Mouse (Mus musculus) layer of hippocampus, adult 8-10 months (tissue): ENCODE results near the gene Mapkbp1. TPM values are rescaled to one million over a fixed set of nuclear protein-coding genes. Genes with fewer than 3 reads are reported as not detected.
A peak's percentile ranks its signal among the peaks of the same experiment; 100 is the strongest.

Experiments used
- DNase-seq, 2 experiments: peaks; one replicate each; pipeline ENCODE4 v3.0.0; 2022; ENCODE audit warnings: low spot score in 2 of 2
- total RNA-seq, 4 experiments: library from RNA; stranded (reverse); gene quantifications; 2 replicates each; pipeline ENCODE4 v1.2.4; 2022

Gene Mapkbp1
- total RNA-seq = 10 to 100 TPM; 38.0 to 56.3 (median 47.2) TPM

DNA sequence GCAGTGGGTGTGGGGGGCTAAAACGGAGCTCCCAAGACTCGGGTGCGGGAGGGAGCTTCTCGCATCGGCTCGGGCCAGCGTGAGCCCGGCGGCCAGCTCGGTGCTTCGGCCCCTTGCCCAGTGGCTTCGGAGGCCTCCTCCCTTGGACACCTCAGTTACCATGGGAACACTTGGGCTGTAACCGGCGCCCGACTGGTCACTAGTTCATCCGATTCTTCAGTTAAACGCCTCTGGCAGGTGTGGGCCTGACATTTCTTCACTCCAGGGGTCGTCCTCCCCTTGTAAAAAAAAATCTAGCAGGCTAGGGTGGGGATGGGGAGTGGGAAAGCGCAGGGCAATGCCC is at the start of gene Mapkbp1:
Mapkbp1 (plus strand) TSS at position 163 of the 343 bp plus-strand sequence.
- no peak for DNase-seq

DNA sequence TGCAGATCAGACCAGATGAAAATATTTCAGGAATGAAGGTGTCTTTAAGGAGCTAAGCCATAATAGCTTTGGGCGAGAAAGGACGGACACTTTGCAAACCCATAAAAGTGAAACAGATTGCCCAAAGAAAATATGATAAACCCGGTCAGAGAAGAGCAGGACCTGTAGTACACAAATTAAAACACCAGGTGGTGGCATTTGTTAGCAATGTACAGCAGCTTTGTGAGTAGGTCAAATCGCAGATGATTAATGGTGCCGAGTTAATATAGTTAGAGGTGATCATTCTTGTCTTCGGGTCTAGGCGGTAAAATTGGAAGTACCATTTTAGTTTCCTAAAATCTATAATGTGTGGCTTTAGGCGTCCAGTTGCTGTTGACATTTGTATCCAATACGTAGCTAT is 1.9 kb upstream of the Mapkbp1 start:
- no peak for DNase-seq

DNA sequence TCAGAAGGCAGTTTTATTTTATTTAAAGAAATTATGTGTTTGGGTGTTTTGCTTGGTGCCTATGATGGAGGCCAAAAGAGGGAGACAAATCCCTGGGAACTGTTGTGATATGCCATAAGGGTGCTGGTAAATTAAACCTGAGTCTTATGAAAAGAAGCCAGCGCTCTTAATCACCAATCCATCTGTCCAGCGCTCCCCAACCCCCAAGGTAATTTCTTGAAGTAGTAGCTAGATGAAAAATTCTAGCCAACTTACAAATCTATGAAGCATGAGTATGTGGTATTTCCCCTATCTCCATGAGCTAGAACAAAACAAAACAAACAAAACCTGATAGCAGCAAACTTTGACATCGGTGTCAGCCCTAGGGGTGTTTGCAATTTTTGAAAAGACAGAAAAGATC is 1.2 kb upstream of the Mapkbp1 start:
- no peak for DNase-seq

DNA sequence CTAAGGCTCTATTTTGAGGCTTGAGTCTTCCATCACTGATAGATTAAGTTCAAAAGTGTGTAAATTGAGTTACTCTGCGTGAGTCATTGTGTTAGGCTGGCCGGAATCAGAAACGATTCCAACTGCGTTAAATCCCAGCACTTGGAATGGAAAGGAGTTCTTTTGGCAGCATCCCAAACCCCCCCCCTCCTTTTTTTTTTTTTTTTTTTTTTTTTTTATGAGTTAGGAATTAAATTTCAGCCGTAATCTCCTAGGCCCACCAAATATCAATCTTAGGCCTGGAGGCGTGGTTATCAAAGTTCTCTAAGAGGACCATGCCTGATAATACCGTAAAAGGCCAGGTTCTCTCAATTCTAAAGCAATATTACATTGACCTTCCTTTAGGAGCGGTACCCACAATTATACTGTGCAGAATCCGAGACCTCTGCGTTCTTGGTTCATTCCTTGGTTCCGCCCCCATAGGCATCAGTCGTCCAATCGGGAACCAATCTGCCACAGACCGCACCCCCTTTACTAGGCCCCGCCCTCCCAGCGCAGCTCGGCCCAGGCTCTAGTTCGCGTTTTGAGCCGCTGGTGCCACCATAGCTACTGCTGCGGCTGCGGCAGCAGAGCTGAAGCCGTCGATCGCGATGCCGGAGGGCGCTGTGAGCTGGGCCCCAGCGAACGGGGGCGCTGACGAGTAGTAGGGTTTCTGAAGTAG is 512 bp upstream of the Mapkbp1 start:
- DNase-seq = peak; percentile 93 to 95

DNA sequence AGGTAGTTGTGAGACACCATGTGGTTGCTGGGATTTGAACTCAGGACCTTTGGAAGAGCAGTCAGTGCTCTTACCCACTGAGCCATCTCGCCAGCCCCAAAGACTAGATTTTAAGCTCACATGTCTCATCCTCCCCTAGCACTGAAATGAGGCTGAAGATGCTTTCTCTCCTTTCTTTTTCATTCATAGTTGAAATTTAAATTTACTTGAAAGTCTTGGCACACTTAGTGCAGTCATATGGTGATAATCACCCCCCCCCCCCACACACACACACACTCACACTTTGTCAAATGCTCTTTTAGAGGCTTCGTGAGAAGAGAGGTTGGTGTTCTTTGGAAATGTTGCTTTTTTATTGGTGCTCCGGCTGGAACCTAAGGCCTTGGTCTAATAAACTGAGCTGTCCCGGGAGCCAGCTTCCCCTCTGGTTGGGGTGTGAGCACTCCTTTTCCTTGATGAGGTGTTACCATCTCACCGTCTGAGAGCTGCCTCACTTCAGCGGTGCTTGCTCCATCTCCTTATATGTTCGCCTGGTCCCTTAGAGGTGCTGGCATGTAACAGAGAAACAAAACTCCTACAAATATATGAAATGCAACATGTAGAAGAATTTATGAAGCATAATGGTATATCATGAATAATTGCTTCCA is 8.0 kb downstream of the Mapkbp1 start:
- DNase-seq = no peak

DNA sequence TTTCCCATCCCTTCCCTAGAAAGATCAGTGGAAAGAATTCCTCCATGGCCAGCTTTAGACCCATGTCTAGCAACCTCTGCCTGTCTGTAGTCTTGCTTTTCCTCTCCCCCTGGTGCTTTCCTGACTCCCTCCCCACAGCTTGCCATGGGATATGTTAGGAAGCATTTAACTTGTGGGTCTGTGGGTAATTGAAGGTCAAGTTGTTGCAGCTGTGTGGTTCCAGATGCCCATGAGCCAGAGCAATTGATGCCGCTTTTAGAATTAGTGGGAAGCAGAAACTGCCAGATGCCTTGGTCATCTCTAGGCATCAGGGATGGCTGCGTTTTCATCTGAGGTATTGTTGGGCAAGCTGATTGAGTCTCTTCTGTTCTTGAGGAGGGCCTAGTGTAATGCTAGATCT is 9.1 kb downstream of the Mapkbp1 start:
- no peak for DNase-seq

DNA sequence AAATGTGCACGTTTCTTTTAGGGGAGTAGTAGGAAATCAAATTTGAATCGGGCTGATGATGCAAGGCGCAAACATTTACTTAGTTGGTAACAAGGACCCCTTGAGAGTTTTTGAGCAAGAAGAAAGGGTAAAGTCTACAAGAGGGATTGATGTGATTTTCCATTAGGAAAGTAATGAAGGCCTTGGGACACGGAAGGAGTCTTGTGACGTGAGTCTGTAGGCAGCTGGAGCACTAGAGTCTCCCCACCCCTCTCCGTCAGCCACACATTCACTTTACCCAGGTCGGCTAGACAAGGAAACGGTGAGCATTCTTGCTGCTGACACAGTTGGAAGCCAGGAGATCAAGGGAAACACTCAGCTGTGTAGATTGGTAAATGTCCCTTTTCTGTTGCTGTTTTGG is 13.4 kb downstream of the Mapkbp1 start:
- no peak for DNase-seq

DNA sequence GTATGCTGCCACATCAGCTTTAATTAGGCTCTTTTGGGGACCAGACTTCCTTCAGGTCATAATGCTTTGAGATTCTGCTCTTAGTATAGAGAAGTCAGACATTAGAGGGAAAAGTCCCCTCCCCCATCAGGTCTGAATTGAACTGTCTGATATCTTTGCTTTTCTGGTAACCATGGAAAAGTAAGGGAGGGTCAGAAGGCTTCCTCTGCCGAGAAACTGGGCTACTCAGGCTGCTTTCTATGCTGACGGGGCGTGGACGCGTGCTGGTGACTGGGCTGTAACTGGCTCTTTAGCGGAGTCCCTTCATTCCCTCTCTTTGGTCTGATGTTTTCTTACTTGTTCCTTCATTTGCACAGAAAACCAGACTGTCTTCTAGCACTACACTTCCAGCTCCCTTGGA is 13.9 kb downstream of the Mapkbp1 start:
- no peak for DNase-seq

DNA sequence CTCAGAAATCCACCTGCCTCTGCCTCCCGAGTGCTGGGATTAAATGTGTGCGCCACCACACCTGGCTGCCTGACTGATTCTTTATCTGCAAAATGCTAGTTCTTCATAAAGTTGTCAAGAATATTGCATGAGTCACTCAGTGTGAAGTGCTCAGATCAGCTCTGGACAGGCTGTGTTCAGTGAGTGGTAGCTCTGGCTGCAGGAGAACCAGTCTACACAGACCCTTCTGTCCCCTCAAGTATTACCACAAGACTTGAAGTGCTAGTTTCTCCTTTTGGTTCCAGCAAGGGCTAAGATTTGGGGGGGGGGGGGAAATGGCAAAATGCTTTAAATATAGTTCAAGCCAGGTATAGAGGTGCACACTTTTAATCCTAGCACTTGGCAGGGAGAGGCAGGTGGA is 14.9 kb downstream of the Mapkbp1 start:
- no peak for DNase-seq

DNA sequence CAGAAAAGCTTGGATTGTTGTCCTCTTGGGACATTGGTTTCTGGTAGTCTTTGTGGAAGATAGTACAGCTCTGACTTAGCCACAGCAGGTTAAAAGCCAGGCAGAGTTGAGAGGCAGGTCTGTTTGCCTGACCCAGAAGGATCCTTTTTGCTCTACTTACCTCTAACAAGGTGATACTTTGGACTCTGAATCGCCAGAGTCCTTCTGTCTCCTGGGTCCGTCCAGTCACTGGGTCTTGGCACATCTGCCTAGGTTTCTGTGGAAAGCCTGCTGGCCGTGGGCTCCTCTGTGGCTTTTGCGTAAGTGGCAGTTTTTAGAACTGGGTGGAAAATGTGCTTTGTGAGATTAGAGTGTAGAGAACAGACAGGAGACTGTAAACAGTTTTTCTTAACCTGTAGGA is 16.5 kb downstream of the Mapkbp1 start:
- DNase-seq = no peak

DNA sequence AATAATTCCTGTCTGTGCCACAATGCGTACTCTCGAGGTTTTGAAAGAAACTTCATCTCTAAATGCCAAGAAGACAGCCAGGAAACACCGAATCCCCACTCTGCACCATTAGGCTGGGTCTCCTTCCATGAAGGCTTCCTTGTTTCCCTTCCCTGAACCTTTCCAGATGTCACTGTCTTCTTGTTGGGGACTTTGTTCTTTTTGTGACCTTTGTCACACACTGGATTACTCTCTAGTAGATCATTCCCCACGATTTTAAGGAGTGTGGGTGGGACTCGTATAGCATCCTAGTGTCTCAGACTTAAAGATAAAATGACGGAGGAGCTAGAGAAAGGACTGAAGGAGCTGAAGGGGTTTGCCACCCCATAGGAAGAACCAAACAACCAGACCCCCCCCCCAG is 18.4 kb downstream of the Mapkbp1 start:
- no peak for DNase-seq

DNA sequence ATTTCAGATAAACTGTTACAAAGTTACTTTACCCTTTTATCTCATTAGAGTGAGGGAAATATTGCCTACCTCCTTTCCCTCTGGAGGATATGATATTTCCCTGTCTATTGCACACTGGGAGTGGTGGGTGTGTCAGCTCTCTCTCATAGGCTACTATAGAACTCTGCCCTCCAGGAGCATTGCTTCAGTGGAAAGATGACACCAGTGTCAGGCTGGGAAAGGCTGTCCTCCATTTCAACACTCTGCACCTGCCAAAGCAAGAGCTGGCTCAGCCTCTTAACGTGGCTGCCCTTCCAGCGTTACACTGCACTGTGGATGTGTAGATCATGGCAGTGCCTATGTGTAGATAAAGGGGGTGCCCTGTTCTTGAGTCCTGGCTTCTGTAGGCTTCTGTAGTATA is 19.9 kb downstream of the Mapkbp1 start:
- no peak for DNase-seq

DNA sequence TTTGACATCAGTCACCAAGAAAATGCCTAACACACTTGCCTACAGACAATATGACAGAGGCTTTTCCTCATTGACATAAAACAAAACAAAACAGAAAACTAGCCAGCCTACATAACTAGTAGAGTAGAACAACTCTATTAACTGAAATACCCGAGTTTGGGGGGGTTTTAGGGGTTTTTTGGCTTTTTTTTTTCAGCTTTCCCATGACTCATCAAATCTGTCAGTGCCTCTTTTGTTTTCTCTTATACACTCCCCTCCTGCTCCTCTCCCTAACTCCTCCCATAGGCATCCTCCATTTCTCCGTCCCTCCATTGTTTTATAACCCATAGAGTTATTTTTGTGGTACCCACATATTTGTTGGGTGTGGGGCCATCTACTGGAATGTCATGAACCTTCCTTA is 21.0 kb downstream of the Mapkbp1 start:
- no peak for DNase-seq

DNA sequence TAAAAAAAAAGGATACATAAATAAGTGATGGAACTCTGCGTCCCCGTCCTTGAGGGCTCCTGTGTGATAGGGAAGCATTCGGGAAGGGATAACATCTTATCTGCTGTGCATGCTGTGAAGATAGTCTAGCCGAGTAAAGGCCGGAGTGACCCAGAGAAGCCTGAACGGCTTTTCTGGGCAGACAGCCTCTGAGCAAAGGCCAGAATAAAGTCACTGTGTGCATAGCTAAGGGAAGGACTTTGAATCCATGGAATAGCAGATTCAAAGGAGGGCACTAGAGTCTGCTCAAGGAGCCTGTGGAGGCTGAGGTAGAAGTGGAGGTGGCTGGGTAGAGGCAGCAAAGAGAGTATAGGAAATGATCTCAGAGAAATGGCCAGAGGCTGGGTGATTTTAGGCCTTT is 22.3 kb downstream of the Mapkbp1 start:
- no peak for DNase-seq

DNA sequence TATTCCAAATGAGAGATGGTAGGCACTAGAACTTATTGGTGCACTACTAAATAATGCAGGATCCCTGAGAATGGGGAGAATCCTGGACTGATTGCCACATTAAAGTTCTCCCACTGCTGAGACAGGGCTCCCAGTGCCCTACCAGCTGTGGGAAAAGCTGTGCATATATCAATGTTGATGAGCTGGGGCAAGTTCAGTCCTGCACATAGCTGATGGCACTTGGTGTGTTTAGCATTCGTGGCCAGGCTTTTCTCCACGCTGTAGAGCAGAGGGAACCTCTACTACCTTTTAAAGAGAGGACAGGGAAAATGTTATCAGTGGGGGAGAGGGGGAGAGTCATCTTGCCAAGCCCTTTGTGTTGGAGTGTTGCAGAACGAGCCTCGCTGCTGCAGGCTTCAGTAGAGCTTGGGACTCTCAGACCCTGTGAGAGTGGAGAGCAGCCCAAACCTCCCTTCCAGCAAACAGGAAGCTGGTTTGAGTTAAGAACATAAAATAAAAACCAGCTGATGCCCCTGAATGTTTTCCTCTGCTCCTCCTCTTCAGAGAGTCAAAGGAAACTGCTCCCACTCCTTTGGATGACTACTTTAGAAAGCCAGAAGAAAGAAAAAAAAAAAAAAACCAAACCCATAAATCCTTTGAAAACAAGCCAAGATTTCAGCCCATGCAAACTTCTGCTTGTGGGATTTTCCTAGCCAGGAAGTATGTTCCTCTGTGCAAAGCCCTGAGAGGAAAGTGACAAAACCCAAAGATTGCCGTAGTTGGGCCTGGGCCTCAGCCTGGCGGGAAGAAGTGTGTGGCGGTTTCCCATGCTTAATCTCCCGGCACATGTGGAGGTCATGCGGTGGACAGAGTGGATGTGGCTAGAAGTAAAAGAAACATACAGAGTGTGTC is 23.1 kb downstream of the Mapkbp1 start:
- no peak for DNase-seq

DNA sequence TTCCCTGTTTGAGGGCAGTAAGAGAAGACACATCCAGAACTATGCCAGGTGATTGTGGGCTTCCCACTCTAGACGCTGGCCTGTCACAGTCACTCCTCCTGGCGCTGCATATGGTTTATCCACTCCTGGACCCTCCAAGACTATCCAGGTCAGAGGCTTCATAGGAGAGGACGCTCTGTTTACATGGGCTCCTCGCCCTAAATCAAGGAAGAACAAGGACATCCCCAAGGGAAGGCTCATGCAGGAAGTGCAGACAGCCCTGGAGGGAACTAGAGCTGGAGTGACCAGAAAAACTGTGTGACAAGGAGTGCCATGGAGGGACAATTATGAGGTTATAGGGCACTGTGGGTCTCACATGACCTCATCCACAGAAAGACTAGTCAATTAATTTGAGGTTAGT is 24.9 kb downstream of the Mapkbp1 start:
- no peak for DNase-seq

DNA sequence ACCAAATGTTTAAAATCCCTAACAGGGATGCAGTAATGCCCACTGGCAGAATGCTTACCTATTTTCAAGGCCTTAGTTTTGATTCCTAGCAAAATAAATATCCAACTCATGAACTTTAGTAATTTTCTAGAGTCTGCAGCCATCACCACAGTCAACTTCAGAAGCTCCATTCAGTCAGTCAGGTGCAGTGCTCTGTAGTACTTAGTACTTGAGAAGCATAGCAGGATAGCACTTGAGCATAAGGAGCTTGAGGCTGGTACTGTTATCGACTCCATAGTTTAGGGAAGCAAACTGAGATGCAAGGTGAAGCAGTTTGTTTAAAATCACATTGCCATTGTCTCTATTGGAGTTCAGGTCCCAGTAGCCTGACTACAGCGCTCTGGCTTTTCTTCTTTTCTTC is 27.2 kb downstream of the Mapkbp1 start:
- no peak for DNase-seq

DNA sequence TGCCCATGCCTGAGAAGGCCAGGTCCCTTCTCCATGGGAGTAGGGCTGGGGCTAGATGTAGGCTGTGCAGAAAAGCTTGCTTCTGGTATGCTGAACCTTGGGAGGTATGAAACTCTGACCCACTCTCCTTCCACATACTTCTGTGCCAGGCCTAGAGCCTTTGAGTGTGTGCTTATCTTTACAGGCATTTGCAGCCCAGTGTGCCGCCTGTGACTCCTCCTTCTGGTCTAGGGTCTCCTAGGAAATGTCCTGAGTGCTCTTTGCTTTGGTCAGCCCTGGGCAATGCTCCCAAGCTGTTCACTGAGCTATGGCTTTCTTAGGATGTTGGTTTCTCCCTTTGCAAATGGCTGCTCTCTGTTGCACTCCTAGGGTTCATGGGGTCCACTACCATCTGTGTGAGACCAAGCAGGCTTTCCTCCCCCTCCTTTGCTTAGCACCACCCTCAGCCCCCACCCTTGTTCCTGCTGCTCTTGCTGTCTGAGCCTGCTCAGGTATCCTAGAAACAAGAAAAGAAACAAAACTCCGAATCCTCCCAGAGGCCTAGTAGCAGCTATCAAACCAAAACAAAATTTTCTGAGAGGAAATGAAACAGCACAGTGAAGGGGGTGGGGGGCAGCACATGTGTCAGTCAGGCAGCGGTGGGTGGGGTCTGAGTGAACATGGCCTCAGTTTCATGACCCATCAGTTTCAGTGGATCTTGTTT is 28.5 kb downstream of the Mapkbp1 start:
- DNase-seq = no peak

DNA sequence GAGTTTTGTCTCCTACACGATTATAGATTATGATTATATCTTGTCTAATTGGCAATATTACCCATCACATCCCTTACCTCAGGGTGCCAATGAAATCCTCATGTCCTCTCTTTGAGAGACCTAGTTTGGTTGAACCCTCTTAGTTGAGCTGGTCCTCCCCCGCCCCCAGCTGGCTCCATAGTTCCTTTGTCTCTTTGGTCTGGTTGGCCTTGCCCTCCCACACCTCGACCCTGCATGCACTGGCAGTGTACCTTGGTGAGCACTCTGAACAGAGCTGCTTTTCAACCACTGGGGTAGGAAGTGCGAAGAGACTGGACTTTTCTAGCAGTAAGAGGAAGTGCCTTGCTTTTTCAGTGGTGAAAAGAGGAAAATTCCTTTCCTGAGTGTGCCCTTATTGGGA is 29.5 kb downstream of the Mapkbp1 start:
- no peak for DNase-seq

DNA sequence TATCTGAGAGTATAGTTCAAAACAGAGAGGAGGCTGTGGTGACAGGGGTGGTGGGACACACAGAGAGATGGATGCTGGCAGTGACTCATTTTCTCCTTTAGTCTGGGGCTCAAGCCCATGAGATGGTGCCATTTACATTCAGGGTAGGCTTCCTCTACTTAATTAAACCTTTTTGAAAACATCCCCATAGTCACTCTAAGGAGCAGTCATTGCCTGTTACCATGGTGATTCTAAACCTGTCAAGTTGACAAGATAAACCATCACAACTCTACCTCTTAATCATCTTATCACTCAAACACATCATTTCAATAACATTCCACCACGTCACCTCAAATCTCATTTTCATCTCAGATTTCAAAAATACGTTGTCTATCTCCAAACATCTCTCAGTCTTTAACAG is 31.5 kb downstream of the Mapkbp1 start:
- no peak for DNase-seq

DNA sequence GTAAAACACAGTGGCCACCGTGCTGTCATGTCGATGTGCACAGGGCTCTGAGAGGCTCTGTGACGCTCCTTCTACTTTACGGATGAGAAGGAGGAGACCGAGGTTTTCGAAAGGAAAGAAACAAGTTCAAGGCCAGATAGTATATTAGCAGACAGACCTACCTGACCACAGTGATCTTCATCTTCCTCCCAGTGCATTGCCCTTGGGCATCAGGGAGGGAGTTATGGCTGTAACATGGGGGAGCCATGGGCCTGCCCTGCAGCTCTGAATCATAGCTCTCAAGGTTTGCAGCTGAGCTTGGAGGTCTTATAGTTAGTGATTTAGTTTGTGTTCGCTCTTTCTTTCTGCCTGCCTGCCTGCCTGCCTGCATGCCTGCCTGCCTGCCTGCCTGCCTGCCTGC is 34.2 kb downstream of the Mapkbp1 start:
- no peak for DNase-seq

DNA sequence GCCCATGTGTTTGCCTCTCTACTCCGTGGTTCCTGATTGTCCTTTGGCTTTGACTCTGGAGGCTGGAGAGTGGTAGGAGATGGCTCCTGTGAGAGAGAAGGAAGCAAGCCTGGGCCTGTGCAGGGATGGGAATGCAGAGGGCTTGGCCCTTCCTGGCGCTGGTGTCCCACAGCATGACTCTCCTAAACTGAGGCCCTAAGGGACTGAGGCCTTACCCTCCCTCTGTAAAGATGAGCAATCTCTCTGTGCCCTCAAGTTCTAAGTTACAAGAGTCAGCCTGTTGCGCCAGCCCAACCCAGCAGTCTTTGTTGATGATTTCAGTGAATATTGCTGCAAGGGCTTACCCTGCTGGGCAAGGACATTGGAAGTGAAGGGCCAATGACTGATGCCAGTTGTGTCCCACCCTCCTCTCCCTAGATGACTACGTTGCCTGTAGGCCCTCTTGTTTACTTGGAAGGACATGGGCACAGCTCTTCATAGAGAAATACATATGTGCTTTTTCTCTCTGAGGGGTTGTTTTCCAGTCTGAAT is 35.2 kb downstream of the Mapkbp1 start:
- no peak for DNase-seq
